Mouse (Mus musculus): Measurements from ENCODE around the gene Cacng2.

Gene Cacng2

DNA sequence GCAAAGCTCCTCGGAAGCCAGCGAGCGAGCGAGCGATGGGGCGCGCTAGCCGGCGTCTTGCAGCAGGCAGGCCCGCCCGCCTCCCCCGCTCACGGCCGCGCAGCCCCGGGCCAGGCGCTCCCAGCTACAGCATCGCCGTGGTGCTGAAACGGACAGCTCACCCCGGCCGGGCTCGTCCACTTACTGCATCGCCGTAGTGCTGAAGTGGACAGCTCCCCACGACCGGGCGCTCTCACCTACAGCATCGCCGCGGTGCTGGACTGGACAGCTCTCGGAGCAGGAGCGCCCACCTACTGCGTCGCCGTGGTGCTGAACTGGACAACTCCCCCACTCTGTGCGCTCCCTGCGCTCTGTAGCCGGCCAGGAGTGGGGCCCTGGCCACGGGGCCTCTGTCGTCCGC lies at the start of gene Cacng2:
TSS of gene Cacng2 (minus strand) at position 325 of the 400 bp plus-strand sequence.
- DNase-seq (ENCODE audit: low spot score), result peak; percentile 83

DNA sequence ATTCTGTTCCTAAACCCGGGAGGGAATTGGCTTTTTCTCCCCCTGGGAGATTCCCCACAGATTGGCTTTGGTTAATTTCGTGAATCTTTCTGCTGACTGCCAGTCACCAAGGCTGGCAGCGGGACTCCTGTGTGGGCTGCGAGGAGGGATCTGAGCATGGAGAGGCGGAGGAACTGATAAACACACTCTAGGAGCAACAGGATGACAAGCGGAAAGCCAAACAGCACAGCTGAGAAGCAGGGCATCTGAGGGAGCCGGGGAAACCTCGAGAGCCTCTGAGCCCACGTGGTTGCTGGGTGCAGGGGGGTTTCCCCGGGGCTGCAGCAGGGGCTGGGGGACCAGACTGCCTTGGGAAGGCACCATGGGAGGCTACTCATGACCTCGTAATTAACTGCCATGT lies 49.7 kb upstream of the Cacng2 start:
- DNase-seq (ENCODE audit: low spot score), result no peak

DNA sequence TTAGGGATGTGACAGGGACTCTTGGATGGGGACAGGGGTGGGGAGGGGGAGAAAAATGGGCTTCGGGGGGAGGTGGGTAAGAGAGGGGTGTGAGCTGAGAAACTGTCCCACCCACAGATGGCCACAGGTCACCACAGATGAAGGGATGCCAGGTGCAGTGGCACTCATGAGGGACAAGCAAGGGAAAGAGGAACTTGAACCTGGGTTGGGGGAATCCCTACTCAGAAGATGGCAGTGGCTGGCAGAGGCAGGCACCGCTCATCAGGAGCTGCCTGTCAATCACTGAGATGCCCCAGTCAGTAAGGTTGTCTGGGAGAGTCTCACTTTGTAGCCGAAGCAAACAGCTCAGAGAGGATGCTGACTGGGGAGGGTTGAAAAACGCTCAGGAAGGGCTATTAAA lies 45.5 kb upstream of the Cacng2 start:
- DNase-seq (ENCODE audit: low spot score), result no peak

DNA sequence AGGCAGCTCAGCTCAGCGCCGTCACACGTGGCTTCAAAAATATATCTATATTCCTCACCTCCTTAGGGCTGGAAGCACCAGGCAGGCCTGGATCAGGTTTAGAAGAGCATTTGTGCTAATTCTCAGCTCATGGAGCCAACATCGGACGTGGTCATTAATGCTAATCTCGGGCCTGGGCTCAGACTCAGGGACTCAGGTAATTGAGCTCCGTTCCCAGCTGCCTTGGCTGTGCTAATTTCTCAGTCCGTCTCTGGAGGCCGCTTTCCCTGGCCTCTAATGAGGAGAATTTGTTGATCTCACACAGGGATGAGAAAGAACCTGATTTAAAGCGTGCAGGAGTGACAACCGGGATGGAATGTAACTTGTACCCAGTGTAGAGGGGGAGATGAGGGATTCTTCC lies 44.6 kb upstream of the Cacng2 start:
- no peak for DNase-seq (ENCODE audit: low spot score)

DNA sequence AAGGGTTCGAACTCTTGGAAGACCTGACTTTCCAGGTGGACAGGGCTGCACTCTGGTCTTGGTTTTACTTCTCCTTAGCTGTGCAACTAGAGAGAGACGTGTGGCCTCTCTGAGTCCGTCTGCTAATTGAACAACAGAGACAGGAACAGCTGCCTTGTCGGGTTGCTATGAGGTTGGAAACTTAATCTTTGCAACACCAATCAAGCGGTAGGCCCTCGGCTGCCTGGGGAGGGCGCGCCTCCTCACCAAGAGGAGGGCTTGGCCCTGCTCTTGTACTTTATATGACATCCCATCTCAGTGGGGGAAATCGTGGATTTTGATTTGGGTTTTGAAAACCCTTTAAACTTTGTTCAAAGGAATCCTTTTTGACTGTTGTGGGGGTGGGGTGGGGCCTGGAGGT lies 42.1 kb upstream of the Cacng2 start:
- DNase-seq (ENCODE audit: low spot score), result no peak

DNA sequence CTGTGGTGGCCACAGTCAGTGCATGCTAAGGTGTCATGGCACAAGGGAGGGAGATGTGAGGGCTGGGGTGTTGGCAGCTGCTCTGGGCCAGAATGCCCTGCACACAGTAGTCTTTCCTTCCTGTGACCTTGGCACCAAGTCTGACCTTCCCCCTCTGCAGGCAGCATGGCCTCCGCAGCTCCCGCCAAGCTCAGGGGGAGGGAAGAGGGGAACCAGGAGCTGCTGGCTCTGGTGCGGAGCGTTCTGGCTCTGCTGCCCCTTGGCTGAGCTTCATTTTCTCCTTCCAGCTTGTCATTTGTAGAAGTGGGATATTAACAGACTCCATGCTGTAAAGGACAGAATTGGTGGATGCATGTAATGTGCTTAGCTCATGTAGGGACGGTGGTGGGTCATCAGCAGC lies 38.5 kb upstream of the Cacng2 start:
- no peak for DNase-seq (ENCODE audit: low spot score)

DNA sequence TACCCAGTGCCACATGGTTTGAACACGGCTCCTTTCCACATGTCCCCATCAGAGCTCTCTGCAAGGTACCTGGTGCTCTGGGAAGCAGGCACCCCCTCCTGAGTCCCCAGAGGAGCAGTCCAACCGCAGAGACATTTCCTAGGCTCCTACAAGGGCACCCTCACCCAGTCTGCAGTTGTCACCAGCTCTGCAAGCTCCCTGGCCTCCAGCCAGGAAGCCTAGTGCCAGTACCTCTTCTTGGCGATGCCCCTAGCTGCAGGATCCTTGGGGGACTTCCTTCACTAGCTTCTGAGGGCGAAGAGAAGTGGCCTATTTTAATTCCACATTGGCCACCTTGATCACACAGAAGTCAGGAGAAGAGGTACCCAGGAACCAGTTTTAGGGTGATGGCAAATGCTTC lies 38.0 kb upstream of the Cacng2 start:
- DNase-seq (ENCODE audit: low spot score), result no peak

DNA sequence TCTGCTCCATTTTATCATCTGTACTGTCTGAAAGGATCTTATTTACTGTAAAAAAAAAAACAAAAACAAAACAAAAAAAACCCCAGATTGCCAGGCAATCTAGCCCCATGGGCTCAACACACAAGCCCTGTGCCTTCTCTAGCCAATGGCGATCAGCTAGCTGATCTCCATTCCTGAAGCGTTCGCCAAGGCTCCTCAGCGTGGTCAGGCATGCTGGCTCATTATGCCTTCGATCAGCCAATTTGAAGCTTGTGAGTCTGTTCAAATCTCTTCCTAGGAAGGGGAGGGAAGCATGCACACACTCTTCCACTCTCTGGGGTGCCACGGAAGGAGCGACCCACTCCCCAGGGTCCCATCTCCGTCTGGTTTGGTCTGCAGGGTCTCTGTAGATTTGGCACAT lies 37.5 kb upstream of the Cacng2 start:
- DNase-seq (ENCODE audit: low spot score), result no peak

DNA sequence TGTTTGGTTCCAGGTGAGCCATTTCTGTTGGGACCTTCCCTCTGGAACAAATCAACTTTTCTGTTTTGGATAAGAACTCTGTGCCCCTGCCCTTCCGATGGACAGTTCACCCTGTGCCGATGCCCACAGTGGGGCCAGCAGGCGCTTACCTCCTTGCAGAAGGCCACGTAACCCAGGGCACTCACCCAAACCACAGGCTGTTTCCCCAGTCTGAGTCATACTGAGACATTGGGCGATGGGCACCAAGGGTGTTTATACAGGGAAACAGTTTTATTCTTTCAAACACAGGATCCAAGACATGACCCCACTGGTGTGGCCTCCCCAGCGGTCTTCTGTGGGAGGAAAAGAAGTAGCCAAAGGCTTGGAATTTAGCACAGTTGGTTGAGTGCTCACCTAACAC lies 35.6 kb upstream of the Cacng2 start:
- no peak for DNase-seq (ENCODE audit: low spot score)

DNA sequence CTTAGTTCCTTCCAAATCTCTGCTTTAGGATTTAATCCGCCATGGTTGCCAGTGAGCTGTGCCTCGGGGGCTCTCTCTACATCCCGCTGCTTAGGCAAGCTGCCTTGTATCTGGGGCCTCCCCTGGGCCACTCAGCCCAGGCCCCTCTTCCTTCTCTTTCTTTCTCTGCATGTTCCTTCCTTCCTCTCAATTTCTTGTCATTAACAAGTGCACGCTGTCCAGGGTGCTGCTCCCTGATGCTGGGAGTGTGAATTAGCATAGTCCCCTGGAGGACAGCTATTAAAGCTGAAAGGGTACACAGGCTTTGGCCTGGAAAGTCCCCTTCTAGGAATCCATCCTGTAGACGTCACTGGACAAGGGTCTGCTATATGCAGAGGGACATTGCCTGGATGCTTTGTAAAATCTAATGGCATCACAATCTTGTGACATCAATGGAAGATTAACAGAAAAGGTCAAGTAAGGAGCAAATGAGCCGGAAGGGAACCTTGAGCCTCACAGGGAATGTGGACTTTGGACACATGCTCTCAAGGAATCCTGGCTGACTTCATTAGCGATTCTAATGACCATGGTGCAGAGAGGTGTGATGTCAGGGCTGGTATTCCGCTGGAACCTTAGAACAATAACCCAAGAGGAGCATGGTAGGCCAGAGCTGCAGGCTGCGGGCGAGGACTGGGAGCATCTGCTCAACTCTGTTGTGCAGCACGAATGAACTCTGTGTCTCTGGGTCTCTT lies 33.4 kb upstream of the Cacng2 start:
- DNase-seq (ENCODE audit: low spot score), result no peak

DNA sequence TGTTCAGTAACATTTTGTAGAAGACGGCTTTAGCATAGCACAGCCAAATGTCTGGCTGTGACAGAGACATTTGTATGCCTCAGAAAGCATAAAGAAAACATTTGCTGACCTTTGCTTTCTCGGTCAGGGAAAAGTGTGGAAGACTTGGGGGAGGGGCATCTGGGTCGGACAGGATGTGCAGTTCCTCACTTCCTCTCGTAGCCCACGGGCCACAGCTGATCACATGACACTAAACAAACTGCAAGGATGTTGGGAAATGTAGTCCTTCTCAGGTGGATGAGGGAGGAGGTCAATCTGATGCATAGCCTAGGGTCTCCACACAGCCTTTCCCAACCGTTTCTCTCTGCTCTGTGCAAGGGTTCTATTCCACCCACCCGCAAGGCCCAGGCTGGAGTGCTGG lies 28.7 kb upstream of the Cacng2 start:
- no peak for DNase-seq (ENCODE audit: low spot score)

DNA sequence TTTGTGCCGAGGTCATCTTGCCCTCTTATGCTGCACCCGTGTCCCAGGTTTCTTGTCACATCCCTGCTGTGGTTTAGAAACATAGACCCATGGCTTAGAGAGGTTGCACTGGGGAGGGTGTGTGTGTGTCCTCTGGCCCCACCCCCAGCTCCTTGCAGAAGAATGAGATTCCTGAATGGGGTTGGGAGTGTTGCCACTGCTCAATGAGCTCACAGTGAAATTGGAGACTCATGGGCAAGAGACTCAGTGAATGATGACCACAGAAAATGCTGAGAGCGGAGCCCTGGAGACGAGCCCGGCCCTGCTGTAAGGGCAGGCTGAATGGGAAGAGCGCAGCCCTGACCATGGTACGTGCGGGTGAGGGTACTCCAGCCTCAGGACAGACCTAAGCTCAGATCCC lies 20.4 kb upstream of the Cacng2 start:
- no peak for DNase-seq (ENCODE audit: low spot score)

DNA sequence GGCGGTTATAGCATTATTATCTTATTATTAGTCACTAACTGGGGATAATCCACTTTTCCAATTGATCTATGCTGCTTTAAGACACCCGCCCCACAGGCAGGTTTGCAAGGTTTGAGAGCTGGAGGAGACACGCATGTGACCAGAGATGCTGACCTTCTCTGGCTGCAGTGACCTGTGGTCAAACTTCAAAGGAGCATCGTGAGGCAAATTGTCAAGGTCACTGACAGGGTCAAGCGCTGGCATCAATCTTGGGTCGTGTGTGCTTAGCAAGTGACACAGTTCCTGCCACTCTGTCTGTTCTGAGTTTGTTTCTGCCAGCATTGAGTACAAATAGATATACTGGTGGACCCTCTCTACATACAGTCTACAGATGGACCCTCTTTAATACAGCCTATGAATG lies 14.8 kb upstream of the Cacng2 start:
- no peak for DNase-seq (ENCODE audit: low spot score)

DNA sequence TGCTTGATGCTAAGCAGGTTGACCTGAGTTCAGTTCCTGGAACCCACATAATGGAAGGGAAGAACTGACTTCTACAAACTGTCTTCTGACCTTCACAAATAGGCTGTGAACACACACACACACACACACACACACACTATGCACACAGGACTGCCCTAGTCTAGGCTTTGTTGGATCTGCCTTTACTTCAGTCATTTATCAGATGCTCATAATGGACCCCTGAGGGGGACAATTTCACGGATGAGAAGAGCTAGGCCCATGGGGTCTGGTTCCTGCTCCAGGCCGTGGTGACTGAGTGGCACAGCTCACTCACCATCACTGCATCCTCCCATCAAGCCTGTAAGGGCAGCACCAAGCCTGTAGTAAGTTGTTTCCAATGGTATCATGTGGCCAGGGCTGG lies 13.6 kb upstream of the Cacng2 start:
- DNase-seq (ENCODE audit: low spot score), result no peak

DNA sequence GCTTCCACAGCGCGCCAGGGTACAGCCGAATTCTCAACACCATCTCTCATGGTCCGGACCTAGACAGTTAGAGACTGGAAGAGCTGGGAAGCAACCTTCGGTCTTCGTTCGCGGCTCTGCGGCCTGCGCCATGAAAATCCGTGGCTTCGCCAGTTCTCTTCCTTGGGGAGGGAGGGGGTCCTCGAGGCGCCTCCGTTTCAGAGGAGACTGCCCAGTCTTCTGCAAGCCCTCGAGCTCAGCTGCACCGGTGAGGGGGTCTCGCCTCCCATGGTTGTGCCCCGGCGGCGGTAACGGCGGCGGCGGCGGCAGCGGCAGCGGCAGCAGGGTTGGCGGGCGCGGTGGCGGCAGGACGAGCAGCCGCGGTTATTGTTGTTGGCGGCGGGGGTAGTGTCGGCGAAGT lies 580 bp downstream of the Cacng2 start:
- DNase-seq (ENCODE audit: low spot score), result no peak

DNA sequence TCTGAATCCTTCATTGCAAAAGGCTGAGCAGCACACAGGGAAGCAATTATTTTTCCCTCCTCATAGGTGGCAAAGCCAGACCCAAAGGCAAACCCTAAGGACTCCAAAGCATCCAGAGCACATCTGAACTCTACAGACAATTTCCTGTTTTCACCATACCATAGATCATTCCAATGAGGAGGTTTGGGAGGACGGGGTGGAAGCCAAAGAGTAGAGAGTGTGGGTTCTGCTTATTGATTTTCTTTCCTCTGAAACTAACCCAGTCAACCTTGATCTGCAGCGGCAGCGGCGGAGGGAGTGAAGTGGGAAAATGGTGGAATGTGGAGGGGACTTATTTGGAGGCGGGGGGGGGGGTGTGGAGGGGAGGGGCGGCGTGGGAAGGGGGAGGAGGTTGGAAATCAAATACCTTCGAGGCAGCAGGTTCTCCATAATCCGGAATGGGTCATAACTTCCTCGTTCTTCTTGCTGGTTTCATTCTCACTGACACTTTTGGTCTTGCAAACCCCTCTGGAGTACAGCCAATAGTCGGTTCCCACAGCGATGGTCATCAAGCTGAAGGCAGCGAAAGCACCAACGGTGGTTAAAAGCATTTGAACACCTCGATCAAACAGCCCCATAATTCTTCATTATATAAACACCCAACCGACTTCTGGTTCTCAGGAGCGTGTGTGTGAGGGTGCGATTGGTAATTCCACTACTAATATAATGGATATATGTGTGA lies 1.4 kb downstream of the Cacng2 start:
- DNase-seq (ENCODE audit: low spot score), result no peak

DNA sequence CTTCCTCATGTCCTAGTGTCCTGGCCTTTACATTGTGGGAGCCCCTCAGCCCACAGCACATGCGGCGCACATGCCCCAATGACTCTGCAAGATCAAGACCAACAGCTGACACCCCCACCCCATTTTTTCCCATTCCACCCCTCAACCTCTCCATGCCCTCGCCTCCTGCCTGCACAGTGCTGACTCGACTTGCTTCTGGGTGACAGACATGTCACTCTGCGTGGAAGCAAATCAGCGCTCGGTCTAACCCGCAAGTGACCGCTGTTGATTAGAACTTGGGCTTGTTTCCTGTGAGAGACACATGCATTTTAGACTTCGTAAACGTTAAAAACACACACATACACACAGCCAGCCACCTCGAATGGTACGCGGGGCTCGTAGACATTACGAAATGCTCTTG lies 2.1 kb downstream of the Cacng2 start:
- no peak for DNase-seq (ENCODE audit: low spot score)

DNA sequence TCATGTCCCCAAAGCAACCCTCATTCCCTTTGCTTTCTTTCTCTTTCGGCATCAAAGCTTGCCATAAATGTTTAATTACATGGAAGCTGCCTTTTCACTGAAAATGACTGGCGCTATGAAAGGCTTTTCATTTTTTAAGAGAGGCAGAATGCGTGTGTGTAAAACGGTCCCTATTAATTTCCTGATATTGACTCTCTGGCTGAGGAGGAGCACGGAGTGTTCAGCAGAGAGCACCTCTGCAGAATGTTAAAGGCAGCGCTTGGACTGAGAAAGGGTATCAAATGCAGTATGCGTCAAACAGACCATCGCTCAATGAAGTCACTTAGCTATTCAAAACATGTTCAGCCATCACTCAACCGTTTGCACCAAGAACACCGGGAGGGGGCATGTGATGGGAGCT lies 2.9 kb downstream of the Cacng2 start:
- no peak for DNase-seq (ENCODE audit: low spot score)

DNA sequence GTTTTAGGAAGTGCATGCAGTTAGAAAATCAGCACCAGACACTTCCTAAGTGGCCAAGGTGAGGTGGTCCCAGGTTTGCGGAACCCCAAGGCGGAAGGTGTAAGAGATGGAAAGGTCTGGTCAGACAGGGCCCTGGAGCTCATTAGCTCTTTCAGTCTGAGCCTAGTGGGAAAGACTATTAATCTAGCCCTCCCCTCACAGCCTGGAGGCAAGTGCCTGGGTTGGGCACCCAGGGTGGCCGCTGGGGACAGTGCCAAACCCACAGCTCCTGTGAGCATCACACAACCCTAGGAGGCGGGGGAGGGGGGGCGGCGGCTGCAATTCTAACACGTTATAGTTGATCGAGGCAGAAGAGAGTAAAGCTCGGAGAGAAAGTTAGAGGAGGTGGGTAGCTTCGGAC lies 3.6 kb downstream of the Cacng2 start:
- no peak for DNase-seq (ENCODE audit: low spot score)

DNA sequence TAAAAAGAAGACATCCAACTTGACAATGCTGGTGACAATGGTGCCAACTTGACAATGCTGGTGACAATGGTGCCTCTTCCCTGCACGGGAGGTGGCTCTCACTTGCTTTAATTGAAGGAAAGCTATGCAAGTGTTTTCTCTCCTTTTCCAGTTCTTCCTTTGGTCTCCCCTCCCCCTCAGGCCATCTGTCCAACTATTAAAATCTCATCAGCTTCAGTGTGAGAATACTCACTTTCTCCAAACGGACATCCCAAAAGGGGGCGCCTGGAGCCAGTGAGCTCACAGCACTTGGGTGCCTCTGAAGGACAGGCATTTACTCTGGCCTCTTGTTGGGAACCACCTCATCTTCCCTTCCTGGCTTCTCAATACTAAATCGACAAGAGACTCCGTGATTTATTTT lies 20.3 kb downstream of the Cacng2 start:
- no peak for DNase-seq (ENCODE audit: low spot score)

DNA sequence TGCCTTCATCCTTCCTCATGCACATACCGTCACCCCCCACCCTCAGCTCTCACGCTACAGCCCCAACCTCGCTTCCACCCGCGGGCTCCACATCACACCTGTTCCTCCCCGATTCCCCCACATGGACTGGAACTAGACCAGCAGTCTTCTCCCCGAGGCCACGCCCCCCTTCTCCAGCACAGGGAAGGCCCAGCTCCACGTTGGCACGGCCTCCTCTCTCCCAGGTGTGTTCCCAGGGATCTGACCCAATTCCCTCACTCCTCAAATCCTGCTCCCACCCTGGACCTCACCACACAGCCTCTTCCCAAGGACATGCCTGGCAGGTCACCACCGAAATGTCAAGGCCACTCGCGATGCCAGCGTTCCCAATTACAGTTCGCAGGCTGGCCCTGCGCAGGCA lies 23.8 kb downstream of the Cacng2 start:
- DNase-seq (ENCODE audit: low spot score), result no peak

DNA sequence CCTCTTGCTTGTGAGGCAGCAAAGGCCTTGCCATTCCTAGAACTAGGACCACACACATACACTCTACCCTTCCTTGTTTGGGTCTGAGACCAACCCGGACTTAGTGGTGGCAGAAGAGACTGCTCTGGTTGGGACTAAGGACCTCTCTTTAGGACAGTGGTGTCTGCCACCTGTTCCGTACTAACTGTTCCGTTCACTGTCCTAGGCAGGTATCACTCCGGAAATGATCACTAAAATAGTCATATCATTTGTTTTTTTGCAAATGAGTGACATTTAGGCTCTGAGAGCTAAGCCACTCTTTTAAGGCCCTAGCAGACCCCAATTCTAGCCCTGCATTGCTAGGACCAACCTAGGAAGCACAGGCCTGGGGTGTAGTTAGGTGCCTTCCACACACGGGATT lies 26.2 kb downstream of the Cacng2 start:
- DNase-seq (ENCODE audit: low spot score), result no peak

DNA sequence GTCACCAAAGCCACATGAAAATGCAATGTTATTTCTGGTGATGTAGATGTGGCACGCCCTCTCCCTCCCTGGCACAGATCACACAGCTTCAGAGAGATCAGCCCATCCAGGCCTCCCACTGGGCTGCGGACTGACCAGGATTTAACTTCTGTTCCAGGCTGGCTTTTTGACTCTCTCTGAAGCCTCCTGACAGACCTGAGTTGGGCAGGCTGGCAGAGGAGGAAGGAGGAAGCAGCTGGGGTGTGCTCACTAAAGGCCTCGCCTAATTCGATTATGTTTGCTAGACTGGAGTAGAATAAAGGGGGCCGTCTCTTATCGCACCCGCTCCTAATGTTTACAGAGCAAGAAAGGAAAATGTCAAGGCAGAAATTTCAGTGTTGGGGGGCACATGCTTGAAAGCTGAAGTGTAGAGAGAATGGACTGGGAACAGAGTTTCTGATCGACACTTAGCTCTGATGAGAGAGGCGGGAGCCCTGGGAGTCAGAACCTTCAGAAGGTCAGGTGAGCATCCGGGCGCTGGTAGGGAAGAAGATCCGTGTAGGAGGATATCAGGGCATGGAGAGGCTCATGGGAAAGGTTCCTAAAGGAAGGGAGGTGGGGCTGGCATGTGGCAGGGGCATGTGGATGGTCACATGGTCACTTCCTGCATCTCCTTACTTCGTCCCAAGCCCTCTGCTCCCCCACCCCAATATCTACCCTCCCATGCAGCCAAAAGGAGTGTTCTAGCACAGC lies 36.8 kb downstream of the Cacng2 start:
- DNase-seq (ENCODE audit: low spot score), result no peak
